Mouse (Mus musculus) layer of hippocampus, adult 11-12 months (tissue): Measurements from ENCODE around the gene Serpinb3b.
"Not testable (repeated sequence)": the region's sequence is repeated elsewhere in the genome, so short reads cannot be mapped to it uniquely, and the experiment has no call there.

ENCODE experiments used
- DNase-seq: peaks from one replicate; pipeline ENCODE4 v3.0.0; 2022; ENCODE audit warnings: low spot score

Gene Serpinb3b

DNA sequence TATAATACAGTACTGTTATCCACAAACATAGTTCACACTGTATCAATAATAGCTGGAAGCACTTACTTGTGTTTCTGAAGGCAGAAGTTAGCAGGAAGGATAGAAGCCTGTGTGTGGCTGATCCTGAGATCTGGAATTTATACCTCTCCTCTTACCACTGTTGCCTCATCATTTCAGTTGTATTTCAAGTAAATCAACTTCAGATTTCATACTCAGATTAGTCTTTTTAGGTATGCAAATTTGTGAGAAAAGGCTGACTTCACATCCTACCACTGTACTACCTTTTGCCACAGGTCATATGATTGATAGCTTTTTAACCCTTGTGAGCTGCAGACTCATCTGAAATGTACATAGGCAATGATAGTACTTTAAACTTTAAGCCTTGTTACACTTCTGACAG is at the start of gene Serpinb3b, which contains the start of gene Serpinb3c:
Gene Serpinb3b, minus strand, starts transcription at position 101 of the 400 bp plus-strand sequence.
Gene Serpinb3c, minus strand, starts transcription at position 111 of the 400 bp plus-strand sequence.
- not testable (repeated sequence) for DNase-seq

DNA sequence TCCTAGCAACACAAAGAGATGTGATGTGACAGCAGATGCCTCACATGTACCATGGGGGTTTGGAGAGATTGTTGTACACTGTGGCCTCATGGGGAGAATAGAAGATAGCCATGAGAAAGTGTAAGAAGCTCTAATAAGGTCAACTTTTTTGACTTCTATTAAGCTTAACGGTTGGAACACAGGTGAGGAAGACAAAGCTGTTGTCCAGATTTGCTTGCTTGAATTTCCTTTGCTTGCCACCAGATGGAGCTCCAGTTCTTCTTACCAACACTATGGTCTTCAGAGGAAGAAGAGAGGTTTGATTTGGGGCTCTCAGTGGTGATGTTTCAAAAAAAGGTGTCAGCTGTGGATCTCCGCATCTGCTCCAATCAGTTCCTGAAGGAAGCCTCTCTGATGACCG is 35.0 kb downstream of the Serpinb3b start:
- peak; percentile 5 for DNase-seq

DNA sequence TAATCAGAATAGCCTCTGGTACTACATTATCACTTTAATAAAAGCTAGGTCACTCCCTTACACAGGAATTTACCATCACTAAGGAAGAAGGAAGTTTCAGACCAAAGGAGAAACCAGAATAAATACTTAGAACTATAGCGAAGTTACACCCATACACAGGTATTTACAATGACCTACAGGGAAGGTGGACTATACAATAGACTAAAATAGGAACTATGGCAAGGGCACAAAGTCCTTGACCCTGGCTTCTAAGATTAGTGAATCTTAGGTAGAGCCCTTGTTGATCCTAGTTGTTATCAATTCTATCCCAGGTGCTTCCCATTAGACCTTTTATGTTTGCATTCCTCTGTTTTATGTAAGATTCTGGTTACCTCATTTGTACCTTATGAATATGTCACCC is 60.9 kb downstream of the Serpinb3b start:
- DNase-seq: not testable (repeated sequence)

DNA sequence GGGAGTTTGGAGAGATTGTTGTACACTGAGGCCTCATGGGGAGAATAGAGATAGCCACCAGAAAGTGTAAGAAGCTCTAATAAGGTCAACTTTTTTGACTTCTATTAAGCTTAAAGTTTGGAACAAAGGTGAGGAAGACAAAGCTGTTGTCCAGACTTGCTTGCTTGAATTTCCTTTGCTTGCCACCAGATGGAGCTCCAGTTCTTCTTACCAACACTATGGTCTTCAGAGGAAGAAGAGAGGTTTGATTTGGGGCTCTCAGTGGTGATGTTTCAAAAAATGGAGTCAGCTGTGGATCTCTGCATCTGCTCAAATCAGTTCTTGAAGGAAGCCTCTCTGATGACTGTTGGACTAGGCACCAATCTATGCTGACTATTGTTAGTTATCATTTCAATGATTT is 150.7 kb downstream of the Serpinb3b start:
- peak; percentile 23 for DNase-seq
